Mouse (Mus musculus): ENCODE measurements around the gene Med31.

DNA sequence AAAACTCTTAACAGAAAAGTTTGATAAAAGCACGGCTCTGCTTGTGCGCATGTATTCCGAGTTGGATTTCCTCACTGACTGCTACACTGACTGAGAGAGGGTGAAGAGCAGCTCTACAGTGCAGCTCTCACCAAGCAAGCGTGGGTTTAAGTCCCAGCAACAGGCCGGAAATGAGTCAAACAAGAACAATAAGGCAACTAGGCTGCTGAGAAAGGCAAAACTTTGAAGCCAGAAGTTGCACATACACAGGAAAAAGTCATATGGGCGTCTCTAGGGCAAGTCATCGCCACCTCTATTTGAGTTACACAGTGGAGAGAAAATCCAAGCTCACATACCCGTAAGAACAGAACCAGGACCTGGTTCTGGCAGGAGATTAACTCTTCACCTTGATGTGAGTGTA, 18.9 kb downstream of the Med31 start:
- TF ChIP-seq POLR2A (IDR thresholded peaks at IDR 0.05; ENCODE audit: borderline replicate concordance, control insufficient read depth, low read depth, low read length) (no peak), CTCF (IDR thresholded peaks at IDR 0.05; ENCODE audit: control insufficient read depth, insufficient read depth, low read length) (no peak)
